In the genomic region with DNA sequence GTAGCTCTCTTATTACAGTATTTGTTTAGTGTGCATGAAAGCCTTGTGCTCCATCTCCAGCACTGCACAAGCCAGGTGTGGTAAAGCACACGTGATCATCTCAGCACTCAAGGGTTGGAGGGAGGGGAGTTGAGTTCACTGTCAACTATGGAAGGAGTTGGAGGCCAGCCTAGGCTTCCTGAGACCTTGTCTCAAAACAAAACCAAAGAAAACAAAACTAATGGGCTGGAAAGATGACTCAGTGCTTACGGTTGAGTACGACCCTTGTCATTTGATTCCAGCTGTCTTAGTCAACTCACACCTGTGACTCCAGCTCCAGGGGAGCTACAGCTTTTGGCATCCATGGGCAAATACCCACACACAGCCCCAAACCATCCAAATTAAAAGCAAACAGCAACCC, we compare ENCODE assay signal across 13 mouse cellular contexts. TPM values are rescaled to one million over a fixed set of nuclear protein-coding genes. Genes with fewer than 3 reads are reported as not detected.
DNase-seq lines count a peak whose midpoint lies in the region; ATAC-seq lines count a peak whose summit lies in the region.
"Had no signal": no experiment of that assay in that cellular context is flagged by ENCODE, and none has a peak within 500 bp of the region (broad histone marks: within the 10 kb centered on the region; RNA-seq: fewer than 3 reads in every experiment).

No protein-coding gene starts in this region.

- WGBS in neural tube, embryonic 13.5 days: 64% methylated on average over 3 of the region's 3 CpGs
- 32% methylated on average over 3 of the region's 3 CpGs for WGBS in stomach, embryonic 16.5 days

- peaks cover 15% of the 10 kb centered on the region for H3K27me3 ChIP-seq in neural tube, embryonic 13.5 days
- H3K27me3 ChIP-seq in stomach, embryonic 16.5 days (ENCODE audit: control insufficient read depth, insufficient read depth, low read length): no peaks in the 10 kb centered on the region

- H3K9me3 ChIP-seq in neural tube, embryonic 13.5 days: no peaks in the 10 kb centered on the region
- H3K9me3 ChIP-seq in stomach, embryonic 16.5 days (replicated peaks; ENCODE audit: control insufficient read depth, low read length): no peaks in the 10 kb centered on the region
- H3K9me3 ChIP-seq: hindbrain, embryonic 13.5 days had no signal

- H3K27ac ChIP-seq in neural tube, embryonic 13.5 days (replicated peaks): no peak overlapping the region
- H3K27ac ChIP-seq in stomach, embryonic 16.5 days (ENCODE audit: low read length): no peak overlapping the region
- H3K27ac ChIP-seq: hindbrain, embryonic 13.5 days; macrophage had no signal

- H3K9ac ChIP-seq in neural tube, embryonic 13.5 days: peak overlapping the region; percentile 12; the same call in 1 of the 2 replicates
- H3K9ac ChIP-seq in stomach, embryonic 16.5 days (ENCODE audit: low read length): no peak overlapping the region
- H3K9ac ChIP-seq: hindbrain, embryonic 13.5 days had no signal

- DNase-seq in adrenal gland, postnatal 10 days: peak; percentile 25
- no peak for DNase-seq in adrenal gland, adult 8-10 months
- no peak for DNase-seq in neural tube, embryonic 10.5 days (ENCODE audit: extremely low spot score, low spot score)
- DNase-seq in kidney, postnatal 10 days: peak; percentile 36
- DNase-seq in layer of hippocampus, adult 11-12 months (ENCODE audit: low spot score): no peak
- DNase-seq: cerebellum, postnatal 36 days had no signal

- peak overlapping the region; percentile 68; the same call in 1 of the 2 replicates for H3K4me2 ChIP-seq in neural tube, embryonic 13.5 days
- 0 out of 2 replicates have a peak overlapping the region, but pooled peaks have one; percentile 5 for H3K4me2 ChIP-seq in stomach, embryonic 16.5 days (ENCODE audit: low read depth, low read length)

- ATAC-seq in neural tube, embryonic 13.5 days (ENCODE audit: low read depth): no peak
- no peak for ATAC-seq in stomach, embryonic 16.5 days (ENCODE audit: insufficient read depth, low FRiP score)
- ATAC-seq in megakaryocyte progenitor cell, adult 5-6 weeks (replicated peaks; ENCODE audit: poor library complexity): no peak
- ATAC-seq: activated CD4-positive, CD25-positive, alpha-beta regulatory T cell, adult 4 months; forebrain, embryonic 14.5 days had no signal

- H3K4me3 ChIP-seq in neural tube, embryonic 13.5 days: no peak overlapping the region
- no peak overlapping the region for H3K4me3 ChIP-seq in stomach, embryonic 16.5 days (replicated peaks; ENCODE audit: low read length)
- H3K4me3 ChIP-seq: hindbrain, embryonic 13.5 days had no signal

- no peaks in the 10 kb centered on the region for H3K36me3 ChIP-seq in neural tube, embryonic 13.5 days
- no peaks in the 10 kb centered on the region for H3K36me3 ChIP-seq in stomach, embryonic 16.5 days (ENCODE audit: control insufficient read depth, insufficient read depth, low read length)
- H3K36me3 ChIP-seq: hindbrain, embryonic 13.5 days had no signal

- H3K4me1 ChIP-seq in neural tube, embryonic 13.5 days (replicated peaks): peaks cover 16% of the 10 kb centered on the region
- peaks cover 10% of the 10 kb centered on the region for H3K4me1 ChIP-seq in stomach, embryonic 16.5 days (ENCODE audit: control insufficient read depth, insufficient read depth, low read length)

RNA-seq across cellular contexts. Expression of a gene that starts 2.2 kb away (rescaled TPM):
- 100 to 1,000 TPM in 1 of 2 experiments, 10 to 100 TPM in 1; 85.3 to 108 TPM for total RNA-seq in adrenal gland, postnatal 10 days (2021)
- total RNA-seq in adrenal gland, adult 8-10 months (2022): 100 to 1,000 TPM in 3 of 4 experiments, 10 to 100 TPM in 1; 69.8 to 130 (median 111) TPM
- polyA plus RNA-seq in neural tube, embryonic 13.5 days (2015; fragmentation: Nextera tagmentation; extraction: Ambion mirVana): 36.2 and 40.3 TPM in 2 replicates
- polyA plus RNA-seq in stomach, embryonic 16.5 days (2015; fragmentation: Nextera tagmentation; extraction: Ambion mirVana): 24.8 and 29.0 TPM in 2 replicates
- total RNA-seq in megakaryocyte progenitor cell, adult 5-6 weeks (2015): 9.6 and 12.7 TPM in 2 replicates
- 5.7 and 9.7 TPM in 2 replicates for total RNA-seq in megakaryocyte progenitor cell, adult 5-6 weeks (2017)

RNA-seq across cellular contexts. Expression of a gene that starts 11.9 kb away (rescaled TPM):
- 1,000 to 10,000 TPM; 1,671 to 1,675 TPM for total RNA-seq in adrenal gland, postnatal 10 days (2021)
- 1,000 to 10,000 TPM; 1,538 to 1,820 (median 1,607) TPM for total RNA-seq in adrenal gland, adult 8-10 months (2022)
- 530 and 625 TPM in 2 replicates for polyA plus RNA-seq in neural tube, embryonic 13.5 days (2015; fragmentation: Nextera tagmentation; extraction: Ambion mirVana)
- polyA plus RNA-seq in stomach, embryonic 16.5 days (2015; fragmentation: Nextera tagmentation; extraction: Ambion mirVana): 740 and 935 TPM in 2 replicates
- total RNA-seq in megakaryocyte progenitor cell, adult 5-6 weeks (2015): 1,132 and 1,209 TPM in 2 replicates
- total RNA-seq in megakaryocyte progenitor cell, adult 5-6 weeks (2017): 2,303 and 3,173 TPM in 2 replicates

RNA-seq across cellular contexts. Expression of a gene that starts 11.9 kb away (rescaled TPM):
- total RNA-seq in adrenal gland, postnatal 10 days (2021): 100 to 1,000 TPM; 564 to 570 TPM
- total RNA-seq in adrenal gland, adult 8-10 months (2022): 100 to 1,000 TPM; 371 to 504 (median 430) TPM
- polyA plus RNA-seq in neural tube, embryonic 13.5 days (2015; fragmentation: Nextera tagmentation; extraction: Ambion mirVana): 558 and 559 TPM in 2 replicates
- 442 and 446 TPM in 2 replicates for polyA plus RNA-seq in stomach, embryonic 16.5 days (2015; fragmentation: Nextera tagmentation; extraction: Ambion mirVana)
- 161 and 174 TPM in 2 replicates for total RNA-seq in megakaryocyte progenitor cell, adult 5-6 weeks (2015)
- total RNA-seq in megakaryocyte progenitor cell, adult 5-6 weeks (2017): 122 and 151 TPM in 2 replicates

RNA-seq across cellular contexts. Expression of a gene that starts 30.4 kb away (rescaled TPM):
- total RNA-seq in adrenal gland, postnatal 10 days (2021): 10 to 100 TPM; 29.6 to 39.4 TPM
- total RNA-seq in adrenal gland, adult 8-10 months (2022): 10 to 100 TPM; 29.5 to 63.3 (median 37.6) TPM
- 52.7 and 57.4 TPM in 2 replicates for polyA plus RNA-seq in neural tube, embryonic 13.5 days (2015; fragmentation: Nextera tagmentation; extraction: Ambion mirVana)
- 52.0 and 54.0 TPM in 2 replicates for polyA plus RNA-seq in stomach, embryonic 16.5 days (2015; fragmentation: Nextera tagmentation; extraction: Ambion mirVana)
- 31.3 and 37.7 TPM in 2 replicates for total RNA-seq in megakaryocyte progenitor cell, adult 5-6 weeks (2015)
- total RNA-seq in megakaryocyte progenitor cell, adult 5-6 weeks (2017): 18.8 and 31.9 TPM in 2 replicates

RNA-seq across cellular contexts. Expression of a gene that starts 30.8 kb away (rescaled TPM):
- total RNA-seq in adrenal gland, postnatal 10 days (2021): 100 to 1,000 TPM; 156 to 168 TPM
- 10 to 100 TPM; 37.2 to 78.4 (median 46.3) TPM for total RNA-seq in adrenal gland, adult 8-10 months (2022)
- polyA plus RNA-seq in neural tube, embryonic 13.5 days (2015; fragmentation: Nextera tagmentation; extraction: Ambion mirVana): 22.8 and 24.5 TPM in 2 replicates
- 25.8 and 30.7 TPM in 2 replicates for polyA plus RNA-seq in stomach, embryonic 16.5 days (2015; fragmentation: Nextera tagmentation; extraction: Ambion mirVana)
- 7.3 and 9.2 TPM in 2 replicates for total RNA-seq in megakaryocyte progenitor cell, adult 5-6 weeks (2015)
- 8.4 and 9.7 TPM in 2 replicates for total RNA-seq in megakaryocyte progenitor cell, adult 5-6 weeks (2017)

Comparison
In these comparisons a context has a peak if more than half of its experiments do, and no peak if none do; other contexts are left out.
1. DNase-seq: peak in adrenal gland, postnatal 10 days (single experiment) and kidney, postnatal 10 days (single experiment); none in adrenal gland, adult 8-10 months (single experiment), neural tube, embryonic 10.5 days (single experiment) and layer of hippocampus, adult 11-12 months (single experiment).
2. RNA of a gene that starts 2.2 kb away (total RNA-seq): 69.8 to 130 TPM in adrenal gland, adult 8-10 months and 85.3 to 108 TPM in adrenal gland, postnatal 10 days; 5.7 to 12.7 TPM in megakaryocyte progenitor cell, adult 5-6 weeks; every median in the first group is over 4 times any median in the second.